Mouse (Mus musculus) liver, adult (tissue): ENCODE measurements at regions not wholly inside any gene's neighbourhood (a gene's known extent, or its start where the extent isn't known, plus 50 kb on each side); places are given as distances from the start of the nearest gene placed in this dataset.

Source experiments
- GATA4 ChIP-seq: IDR thresholded peaks from 2 replicates; pipeline ENCODE4 v1.6.1; 2014; ENCODE audit warnings: mild to moderate bottlenecking, low read length; ENCODE audit not compliant: insufficient replicate concordance

DNA sequence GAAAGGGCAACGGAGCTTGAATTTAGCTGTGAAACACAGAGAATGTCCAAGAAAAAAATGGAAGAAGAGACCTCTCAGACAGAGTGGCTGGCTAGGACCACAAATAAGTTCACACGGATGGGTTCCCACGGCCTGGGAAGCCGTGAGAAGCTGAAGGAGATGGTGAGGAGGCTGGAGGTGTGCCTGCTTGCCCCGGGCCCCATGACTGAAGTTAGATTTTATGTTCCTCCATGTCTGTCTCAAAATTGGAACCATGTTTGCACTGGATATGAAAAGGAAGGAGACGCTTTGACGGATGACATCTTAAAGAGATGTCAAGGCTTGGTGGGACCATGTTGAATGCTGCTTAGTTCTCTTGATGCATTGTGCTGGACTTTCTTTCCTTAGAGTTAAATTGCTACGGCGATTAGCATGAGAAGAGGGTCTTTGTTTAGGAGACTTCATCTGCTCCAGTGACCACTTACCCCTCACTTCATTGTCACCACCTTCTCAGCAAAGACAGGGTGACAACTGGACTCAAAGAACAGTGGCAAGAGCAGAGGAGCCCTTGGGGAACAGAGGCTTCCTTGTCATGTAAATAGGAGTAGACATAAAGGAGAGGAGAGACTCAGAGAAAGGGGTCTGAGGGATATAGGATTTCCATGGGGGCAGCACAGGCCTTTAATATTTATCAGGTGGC lies 407.4 kb upstream of the Intu start:
- no peak for TF ChIP-seq GATA4

DNA sequence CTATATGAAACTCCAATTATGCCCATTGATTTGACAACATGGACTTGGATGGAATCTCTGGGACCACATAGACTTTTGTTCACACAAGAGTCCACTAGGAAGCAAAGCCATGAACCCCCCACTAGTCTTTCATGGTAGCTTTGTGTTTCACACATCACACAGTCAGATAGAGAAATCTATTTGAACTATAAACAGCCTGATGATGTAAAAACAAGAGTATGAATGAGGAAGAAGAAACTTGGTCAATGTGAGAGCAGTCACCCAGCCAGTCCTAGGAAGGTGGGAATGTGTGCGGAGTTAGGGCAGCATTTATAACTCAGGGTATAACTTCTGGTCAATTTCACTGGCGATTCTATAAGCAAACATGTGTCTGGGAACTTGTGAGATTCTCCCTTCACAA lies 404.2 kb upstream of the Intu start:
- no peak for TF ChIP-seq GATA4

DNA sequence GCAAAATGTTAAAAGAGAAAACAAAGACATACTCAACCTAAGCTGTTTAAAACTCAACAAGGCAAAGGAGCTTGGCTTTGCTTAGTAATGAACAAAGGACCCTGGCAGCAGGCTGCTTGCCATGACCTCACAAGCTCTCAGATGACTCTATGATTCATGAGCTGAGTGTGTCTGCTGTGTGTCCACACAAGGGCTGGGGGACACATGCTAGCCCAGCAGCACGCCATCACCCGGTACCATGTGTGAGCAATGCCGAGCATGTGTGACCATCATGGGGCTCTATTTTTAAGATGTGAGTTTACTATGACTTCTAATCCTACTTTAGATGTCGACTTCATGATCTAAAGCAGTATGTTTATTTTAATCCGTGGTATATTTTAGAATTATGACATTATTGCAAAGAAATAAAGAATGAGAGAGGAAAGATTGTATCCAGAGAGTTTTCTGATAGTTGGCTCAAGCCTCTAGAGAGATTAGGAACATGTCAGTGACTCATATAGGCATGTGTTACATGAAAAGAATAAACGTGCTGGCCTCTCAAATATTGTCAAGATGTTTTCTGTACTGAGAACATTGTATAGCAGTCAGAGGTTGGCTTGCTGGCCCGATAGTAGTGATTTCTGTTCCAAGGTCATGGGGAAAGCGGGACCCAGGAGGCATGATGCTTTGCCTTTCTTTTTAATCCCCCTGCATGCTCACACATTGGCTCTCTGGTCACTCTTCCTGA lies 400.1 kb upstream of the Intu start:
- TF ChIP-seq GATA4, result no peak

DNA sequence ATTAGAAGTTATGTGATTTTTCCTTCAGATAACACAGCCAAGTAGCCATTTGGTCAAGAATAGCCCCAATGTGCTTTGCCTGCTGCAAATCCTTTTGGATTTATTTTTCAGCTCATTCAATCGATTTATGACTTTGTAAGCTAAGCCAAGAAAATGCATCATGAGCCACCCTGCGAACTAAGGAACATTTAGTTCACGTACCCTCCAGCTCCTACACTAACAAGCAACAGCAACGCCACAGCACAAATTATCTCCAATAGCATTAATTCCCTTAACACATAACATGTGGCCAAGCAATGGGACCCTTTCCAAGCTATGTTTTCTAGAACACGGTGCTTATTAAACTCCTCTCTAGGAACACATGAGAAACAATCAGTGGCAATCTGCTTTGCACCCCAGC lies 392.4 kb upstream of the Intu start:
- TF ChIP-seq GATA4, result no peak

DNA sequence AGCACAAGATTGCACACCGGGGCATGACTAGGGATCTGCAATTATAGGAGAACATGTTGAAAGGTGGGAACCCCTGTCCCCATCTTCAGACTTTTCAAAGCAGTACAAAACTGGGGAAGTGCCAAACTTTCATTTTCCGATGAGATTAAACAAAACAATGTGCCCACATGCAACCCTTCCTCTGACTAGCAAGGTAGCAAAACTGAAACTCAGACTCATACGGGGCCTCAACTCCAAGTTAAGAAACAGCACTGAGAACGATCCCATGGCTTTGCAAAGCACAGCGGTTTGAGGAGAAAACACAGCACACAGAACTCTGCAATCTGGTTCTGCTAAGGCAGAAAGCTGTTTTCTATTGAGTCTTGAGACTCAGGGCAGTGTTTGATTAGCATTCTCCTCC lies 388.9 kb upstream of the Intu start:
- TF ChIP-seq GATA4, result no peak

DNA sequence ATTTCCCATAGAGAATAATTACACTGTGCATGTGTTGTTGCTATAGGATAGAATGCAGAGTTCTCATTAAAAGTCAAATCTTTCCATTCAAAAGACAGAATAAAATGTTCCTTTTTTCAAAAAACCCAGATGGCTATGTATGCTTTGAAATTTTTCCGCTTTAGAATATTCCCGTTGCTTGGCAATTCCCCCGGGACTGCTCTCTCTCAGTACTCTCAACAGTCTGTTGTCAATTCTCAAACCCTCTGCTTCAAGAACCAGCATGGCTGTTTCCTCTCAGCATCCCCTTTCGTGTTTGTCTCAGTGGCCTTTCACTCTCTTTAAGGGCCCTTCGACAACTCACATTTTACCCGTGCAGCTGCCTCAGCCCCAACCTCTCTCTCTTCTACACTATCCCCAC lies 372.5 kb upstream of the Intu start:
- no peak for TF ChIP-seq GATA4

DNA sequence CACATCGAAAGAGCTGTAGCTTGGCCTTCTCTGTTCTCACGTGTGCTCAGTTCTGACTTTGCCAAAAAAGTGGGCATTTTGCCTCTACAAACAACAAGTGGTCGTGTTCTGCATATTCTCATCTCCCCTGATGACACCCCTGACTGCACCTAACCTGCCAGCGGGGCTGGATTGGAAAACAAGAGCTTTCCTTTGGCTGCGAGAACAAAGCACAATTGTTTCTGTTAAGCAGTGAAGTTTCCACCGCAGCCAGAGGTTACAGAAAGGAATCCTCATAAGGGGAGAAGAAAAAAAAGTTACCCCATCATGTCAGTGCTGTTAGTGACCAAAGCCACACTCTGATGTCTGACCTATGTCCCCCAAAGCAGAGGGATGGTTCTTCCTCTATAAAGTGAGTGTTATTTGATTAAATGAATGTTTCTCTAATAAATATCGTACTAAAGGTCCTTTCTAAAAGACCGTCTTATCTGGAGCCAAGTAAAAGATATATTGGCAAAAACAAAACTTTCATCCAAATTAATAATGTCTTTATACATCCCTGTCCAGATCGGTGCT lies 371.4 kb upstream of the Intu start:
- TF ChIP-seq GATA4, result no peak

DNA sequence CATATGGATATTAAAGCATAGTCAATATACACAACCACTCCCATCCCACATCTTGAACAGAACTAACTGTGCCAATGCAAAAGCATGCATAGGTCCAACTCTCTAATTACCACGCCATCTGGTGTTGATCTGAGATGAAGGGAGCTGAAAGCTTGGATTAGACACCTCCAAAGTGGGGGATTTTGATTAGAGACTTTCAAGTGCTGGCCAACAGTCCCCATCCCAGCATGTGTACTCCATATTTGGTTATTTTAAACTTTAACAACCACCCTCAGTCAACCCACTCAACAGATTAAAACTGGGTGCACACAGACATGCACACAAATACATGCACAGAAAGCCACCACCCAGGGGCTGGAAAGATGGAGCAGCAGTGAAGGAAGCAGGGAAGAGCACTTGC lies 366.9 kb upstream of the Intu start:
- no peak for TF ChIP-seq GATA4

DNA sequence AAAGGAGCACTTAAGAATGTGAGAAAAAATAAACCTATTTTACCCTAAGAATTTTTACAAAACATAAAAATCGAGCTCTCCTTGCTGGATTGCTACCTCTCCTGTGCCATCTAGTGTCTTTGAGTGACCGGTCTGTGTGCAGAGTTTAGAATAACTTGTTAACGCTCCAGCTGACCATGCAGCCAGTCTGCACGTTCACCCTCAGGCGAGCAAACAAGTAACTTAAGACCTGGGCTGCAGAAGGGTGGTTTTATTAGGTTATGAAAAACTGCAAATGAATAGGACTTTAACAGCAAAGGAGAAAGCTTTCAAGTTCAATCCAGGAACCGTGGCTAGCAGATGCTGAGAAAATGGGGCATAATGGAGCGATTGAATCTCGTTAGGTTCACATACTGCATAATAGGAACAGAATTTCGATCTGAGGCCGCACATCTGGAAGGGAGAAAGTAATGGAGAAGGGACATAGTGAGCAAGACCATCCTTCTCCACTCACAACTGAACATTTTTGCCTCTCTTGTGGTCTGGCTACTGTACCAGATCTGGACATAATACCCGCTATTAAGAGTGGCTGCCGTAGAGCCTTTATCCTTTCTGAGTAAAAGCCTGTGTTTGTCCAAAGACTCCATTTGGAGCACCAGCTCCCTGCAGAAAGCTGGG lies 363.0 kb upstream of the Intu start:
- no peak for TF ChIP-seq GATA4

DNA sequence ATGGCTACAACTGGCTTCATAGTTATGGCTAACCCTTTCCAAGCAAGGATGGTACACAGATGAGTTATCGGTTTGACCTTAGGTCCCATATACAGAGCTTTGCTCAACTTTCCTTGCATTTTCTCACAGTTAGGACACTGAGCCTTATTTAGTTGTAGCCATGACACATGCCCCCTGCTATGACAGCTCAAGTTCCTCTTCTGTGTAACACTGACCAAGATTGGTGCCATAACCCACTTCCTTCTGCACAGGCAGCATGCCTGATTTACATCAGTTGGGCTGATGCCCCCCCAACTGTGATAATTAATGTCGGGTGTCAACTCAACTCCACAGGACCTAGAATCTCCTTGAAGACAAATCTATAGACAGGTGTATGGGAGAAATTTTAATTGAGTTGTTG lies 361.5 kb upstream of the Intu start:
- no peak for TF ChIP-seq GATA4

DNA sequence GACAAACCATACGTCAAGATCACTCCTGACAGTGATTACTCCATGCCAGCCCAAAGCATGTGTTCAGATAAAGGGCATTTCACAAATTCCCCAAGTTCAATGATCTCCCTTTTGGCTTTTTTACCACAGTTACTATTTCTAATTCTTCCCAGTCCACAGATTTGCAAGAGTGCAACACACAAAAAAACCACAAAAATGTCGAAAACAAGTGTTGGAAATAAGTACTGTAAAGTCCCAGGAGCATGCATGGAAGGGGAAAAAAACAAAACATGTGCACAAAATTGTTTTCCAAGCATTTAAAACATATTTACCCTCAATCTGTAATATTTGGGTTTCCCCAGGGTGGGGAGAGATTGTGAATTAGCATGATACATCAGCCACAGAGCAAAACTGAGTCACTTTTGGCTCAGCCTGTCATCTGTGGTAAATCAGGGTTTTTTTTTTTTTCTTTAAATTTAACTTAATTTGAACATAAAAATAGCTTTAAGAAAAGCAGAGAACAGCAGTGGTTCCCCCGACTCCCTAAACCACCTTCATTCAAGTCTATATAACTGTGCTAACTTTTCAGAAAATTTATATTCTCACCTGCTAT lies 351.3 kb upstream of the Intu start:
- TF ChIP-seq GATA4, result no peak

DNA sequence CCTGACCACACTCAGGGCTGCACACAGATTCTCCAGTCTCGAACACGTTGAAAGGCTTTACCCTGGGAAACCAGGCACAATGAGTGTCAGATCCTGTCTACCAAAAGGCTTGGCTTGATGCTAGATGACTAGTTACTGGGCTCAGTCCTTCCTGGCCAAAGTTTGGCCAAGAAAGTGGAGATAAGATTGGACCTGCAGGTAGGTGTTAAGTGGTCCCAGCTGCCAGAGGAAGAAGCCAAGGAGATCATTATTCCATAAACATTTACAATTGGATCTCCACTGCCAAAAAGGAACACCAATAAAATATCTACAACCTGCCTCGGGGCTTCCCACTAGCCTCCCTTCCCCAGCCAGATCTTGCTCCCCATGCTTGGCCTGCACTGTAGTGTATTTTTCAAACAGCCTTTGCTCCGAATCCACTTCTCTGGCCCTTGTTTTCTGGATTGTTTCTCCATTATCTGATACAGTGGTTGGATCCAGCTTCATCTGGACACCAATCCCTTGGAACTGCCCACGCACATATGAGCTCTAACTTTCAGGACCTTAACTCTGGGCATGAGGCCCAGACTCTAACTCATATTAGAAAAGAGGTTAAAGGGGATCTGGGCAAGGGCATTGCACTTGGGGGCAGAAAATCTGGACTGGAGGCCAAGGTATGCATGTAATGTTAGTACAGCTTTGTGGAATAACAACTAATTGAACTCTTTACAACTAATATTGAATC lies 345.3 kb upstream of the Intu start:
- no peak for TF ChIP-seq GATA4

DNA sequence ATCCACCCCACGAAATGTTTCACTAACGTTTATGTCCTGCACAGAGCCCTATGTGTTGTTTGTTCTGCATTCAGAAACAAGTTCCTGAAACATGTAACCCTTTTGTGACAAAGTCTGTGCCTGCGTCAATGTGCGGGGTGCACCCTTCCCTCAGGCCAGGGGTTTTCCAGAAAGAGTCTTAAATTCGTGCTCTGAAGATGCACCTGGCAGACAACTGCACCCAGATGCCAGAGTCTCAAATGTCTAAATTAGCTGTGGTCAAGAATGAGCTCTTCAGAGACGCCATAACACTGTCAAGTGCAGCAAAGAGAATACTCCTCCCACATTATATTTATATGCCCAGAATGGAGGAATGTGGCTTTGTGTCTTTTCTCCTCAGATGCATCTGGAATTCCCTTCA lies 341.6 kb upstream of the Intu start:
- no peak for TF ChIP-seq GATA4

DNA sequence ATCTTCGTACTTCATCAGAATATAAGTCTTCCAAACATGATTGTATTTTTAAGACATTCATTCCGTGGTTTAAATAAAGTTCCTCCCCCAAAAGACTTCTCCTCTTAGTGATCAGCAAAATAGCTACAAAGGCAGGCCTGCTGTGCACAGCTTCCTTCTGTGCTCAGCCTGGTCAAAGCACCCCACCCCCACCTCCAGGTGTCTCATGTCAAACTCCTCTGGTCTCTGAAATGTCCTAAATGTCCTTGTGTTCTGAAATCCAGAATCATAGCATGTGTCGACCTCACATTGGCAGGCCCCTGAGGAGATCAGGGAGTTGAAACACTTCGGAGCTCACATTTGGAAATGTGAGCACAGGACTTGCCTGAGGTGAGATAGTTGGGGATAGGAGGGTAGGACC lies 341.1 kb upstream of the Intu start:
- TF ChIP-seq GATA4, result no peak

DNA sequence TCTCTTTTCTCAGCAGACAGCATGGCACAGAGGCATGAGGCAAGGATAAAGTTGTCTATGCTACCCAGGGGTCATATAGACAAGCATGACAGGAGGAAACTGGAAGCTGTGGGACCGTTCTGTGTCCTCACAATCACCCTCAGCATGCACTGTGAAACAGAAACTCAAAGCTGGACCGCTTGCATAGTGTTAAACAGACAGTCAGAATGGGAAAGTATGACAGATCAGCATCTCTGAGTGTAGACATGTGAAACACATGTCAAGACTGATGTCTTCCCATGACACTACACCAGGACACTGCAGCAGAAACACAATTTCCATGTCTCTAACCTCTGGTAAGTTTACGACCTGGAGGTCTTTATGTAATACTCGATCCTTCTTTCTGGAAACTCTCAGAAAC lies 330.9 kb upstream of the Intu start:
- TF ChIP-seq GATA4, result no peak

DNA sequence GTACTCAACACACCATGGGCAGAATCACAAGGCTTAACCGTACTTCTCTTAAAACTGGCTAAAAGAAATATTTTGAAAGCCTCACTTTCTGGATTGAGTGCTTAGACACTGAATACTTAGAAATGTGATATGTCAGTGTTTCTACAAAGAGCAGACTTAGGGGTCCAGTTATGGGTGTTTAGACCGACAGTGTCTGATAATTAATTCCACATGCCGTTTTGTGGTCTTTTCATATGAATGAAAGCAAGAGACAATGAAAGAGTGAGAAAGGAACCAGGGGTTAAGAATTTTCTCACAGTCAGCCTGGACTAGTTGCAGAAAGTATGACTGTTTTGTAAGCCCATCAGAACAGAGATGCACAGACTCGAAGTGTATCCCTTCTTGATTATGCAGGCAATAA lies 324.8 kb upstream of the Intu start:
- TF ChIP-seq GATA4, result no peak

DNA sequence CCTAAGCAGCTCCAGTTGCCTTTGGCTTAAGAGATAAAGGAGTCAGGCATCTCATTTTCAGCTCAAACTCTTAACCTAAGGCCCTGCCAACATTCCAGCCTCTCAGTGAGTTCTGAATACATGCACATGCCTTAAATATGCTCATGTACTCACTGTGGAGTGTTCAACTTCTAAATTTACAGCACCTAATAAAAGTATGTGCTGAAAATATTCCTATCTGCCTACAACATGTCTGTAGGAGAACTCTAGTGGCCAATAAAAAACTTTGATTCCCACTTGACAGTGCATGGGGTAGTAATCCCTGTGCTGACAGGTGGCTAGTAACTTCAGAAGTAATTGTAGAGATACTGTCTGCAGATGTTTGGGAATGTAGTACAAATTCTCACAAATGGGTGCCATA lies 319.3 kb upstream of the Intu start:
- TF ChIP-seq GATA4, result no peak
